Mouse (Mus musculus): ENCODE measurements at regions not wholly inside any gene's neighbourhood (a gene's known extent, or its start where the extent isn't known, plus 50 kb on each side); places are given as distances from the start of the nearest gene placed in this dataset.
A peak's percentile ranks its signal among the peaks of the same experiment; 100 is the strongest.
"Not testable (repeated sequence)": the region's sequence is repeated elsewhere in the genome, so short reads cannot be mapped to it uniquely, and the experiment has no call there.

GRCm38 (mm10) chr8:55558751-55559150 is 348.0 kb downstream of the Adam29 start:
- DNase-seq = not testable (repeated sequence)

- DNase-seq = no peak
Observed at GRCm38 (mm10) chr8:55538868-55539267, 367.9 kb downstream of the Adam29 start.

- DNase-seq = not testable (repeated sequence)
Observed at GRCm38 (mm10) chr8:55529397-55529796, 377.4 kb downstream of the Adam29 start.

GRCm38 (mm10) chr8:55519151-55519550 is 387.6 kb downstream of the Adam29 start:
- DNase-seq = peak in 1 of 2 experiments; percentile 17

- no peak for DNase-seq
Observed at GRCm38 (mm10) chr8:55477336-55477735, 429.4 kb downstream of the Adam29 start.

- no peak for DNase-seq
Observed at GRCm38 (mm10) chr8:55476923-55477322, 429.8 kb downstream of the Adam29 start.

GRCm38 (mm10) chr8:55472386-55472785 is 434.4 kb downstream of the Adam29 start:
- DNase-seq = no peak

GRCm38 (mm10) chr8:55466771-55467170 is 440.0 kb downstream of the Adam29 start:
- not testable (repeated sequence) for DNase-seq

- not testable (repeated sequence) for DNase-seq
Observed at GRCm38 (mm10) chr8:55465951-55466350, 440.8 kb downstream of the Adam29 start.

- no peak for DNase-seq
Observed at GRCm38 (mm10) chr8:55465419-55465818, 441.3 kb downstream of the Adam29 start.

- DNase-seq = no peak
Observed at GRCm38 (mm10) chr8:55464855-55465169, 441.9 kb downstream of the Adam29 start.

- DNase-seq = no peak
Observed at GRCm38 (mm10) chr8:55464036-55464854, 442.5 kb downstream of the Adam29 start.

- DNase-seq = not testable (repeated sequence)
Observed at GRCm38 (mm10) chr8:55460790-55461189, 446.0 kb downstream of the Adam29 start.

GRCm38 (mm10) chr8:55457436-55457835 is 449.3 kb downstream of the Adam29 start:
- no peak for DNase-seq
